Mouse (Mus musculus) limb, embryonic 12.5 days (tissue): ENCODE results near the gene Sike1. TPM values are rescaled to one million over a fixed set of nuclear protein-coding genes. Genes with fewer than 3 reads are reported as not detected.

Source experiments
- ATAC-seq: fragments of 200-750 bp; cut with Nextera tagmentation; 2 replicates; pipeline ENCODE4 v1.8.0; 2017; ENCODE audit warnings: low read depth, moderate TSS enrichment; ENCODE audit not compliant: insufficient number of reproducible peaks, insufficient read depth, low FRiP score, low TSS enrichment
- H3K27ac ChIP-seq: fragments of 300-500 bp; sonication (generic); 2 replicates; pipeline ENCODE4 v1.5.1; 2016; ENCODE audit warnings: mild to moderate bottlenecking, moderate library complexity
- H3K27me3 ChIP-seq: fragments of 300-500 bp; sonication (generic); 2 replicates; pipeline ENCODE4 v1.6.1; 2016; ENCODE audit warnings: mild to moderate bottlenecking, moderate library complexity
- H3K36me3 ChIP-seq: fragments of 300-500 bp; sonication (generic); 2 replicates; pipeline ENCODE4 v1.6.1; 2016; ENCODE audit warnings: mild to moderate bottlenecking, moderate library complexity
- H3K4me1 ChIP-seq: fragments of 300-500 bp; sonication (generic); replicated peaks from 2 replicates; pipeline ENCODE4 v1.6.1; 2016
- H3K4me2 ChIP-seq: fragments of 300-500 bp; sonication (generic); 2 replicates; pipeline ENCODE4 v1.6.1; 2016; ENCODE audit warnings: mild to moderate bottlenecking, moderate library complexity
- H3K4me3 ChIP-seq: fragments of 300-500 bp; sonication (generic); replicated peaks from 2 replicates; pipeline ENCODE4 v1.5.1; 2016; ENCODE audit warnings: mild to moderate bottlenecking
- H3K9ac ChIP-seq: fragments of 300-500 bp; sonication (generic); replicated peaks from 2 replicates; pipeline ENCODE4 v1.6.1; 2016; ENCODE audit warnings: mild to moderate bottlenecking, moderate library complexity
- H3K9me3 ChIP-seq: fragments of 300-500 bp; sonication (generic); 2 replicates; pipeline ENCODE4 v1.6.1; 2016; ENCODE audit warnings: mild to moderate bottlenecking, moderate library complexity
- WGBS: fragments of 180-500 bp; shearing (Covaris S2); methylation state at CpG from one replicate; pipeline ENCODE4 v1.1.7; 2016; 5-methylcytosine and 5-hydroxymethylcytosine counted together
- polyA plus RNA-seq: library from polyadenylated mRNA; unstranded; fragments of >200 nt; fragmentation: Nextera tagmentation; extraction: Ambion mirVana; gene quantifications from 2 replicates; pipeline ENCODE4 v1.2.1, GENCODE M21; 2016

Sike1 gene
- polyA plus RNA-seq, 1 experiment from 2014 or later = 48.2 TPM

GRCm38 (mm10) chr3:102980349-102980736 is 15.2 kb upstream of the Sike1 start:
- Histone ChIP-seq H3K36me3 (no peaks in the 10 kb centered on the region), H3K4me3 (no peak overlapping the region), H3K4me2 (no peak overlapping the region), H3K9me3 (no peaks in the 10 kb centered on the region), H3K27ac (no peak overlapping the region), H3K4me1 (no peaks in the 10 kb centered on the region), H3K27me3 (no peaks in the 10 kb centered on the region), H3K9ac (no peak overlapping the region)
- ATAC-seq = no peak
- 67% methylated on average over 3 of the region's 3 CpGs for WGBS

DNA sequence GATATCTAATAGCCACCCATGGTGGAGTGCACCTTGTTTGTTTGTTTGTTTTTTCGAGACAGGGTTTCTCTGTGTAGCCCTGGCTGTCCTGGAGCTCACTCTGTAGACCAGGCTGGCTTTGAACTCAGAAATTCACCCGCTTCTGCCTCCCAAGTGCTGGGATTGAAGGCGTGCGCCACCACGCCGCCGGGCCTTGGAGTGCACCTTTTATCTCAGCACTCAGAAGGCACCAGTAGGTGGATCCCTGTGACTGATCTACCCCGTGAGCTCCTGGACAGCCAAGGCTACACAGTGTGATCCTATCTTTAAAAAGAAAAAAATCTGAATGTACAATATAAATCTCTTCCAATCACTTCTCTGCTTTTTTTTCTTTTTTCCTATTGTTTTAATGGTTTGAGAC is 4.5 kb upstream of the Sike1 start:
- 71% methylated on average over 8 of the region's 8 CpGs for WGBS

DNA sequence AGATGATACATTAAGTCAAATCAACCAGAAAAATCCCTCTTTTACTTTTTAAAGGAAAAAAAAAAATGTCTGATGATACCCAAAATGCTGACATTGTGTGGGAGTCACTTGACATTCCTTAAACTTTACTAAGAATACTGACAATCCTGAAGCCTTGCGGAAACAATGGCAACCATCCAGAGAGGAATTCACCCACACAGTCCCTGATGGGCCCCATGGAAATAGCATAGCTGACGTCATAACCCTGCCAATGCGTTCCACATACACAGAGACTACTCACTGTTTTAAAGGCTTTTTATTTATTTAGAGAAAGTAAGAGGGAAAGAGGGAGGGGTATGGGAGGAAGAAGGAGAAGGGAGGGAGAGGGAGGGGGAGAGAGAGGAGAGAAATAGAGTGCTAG is 2.6 kb upstream of the Sike1 start:
- WGBS = 65% methylated on average over 3 of the region's 3 CpGs

More for the DNA sequence above, 4.5 kb upstream of the Sike1 start:
- Histone ChIP-seq H3K4me2 (no peak overlapping the region), H3K9ac (no peak overlapping the region), H3K27me3 (no peaks in the 10 kb centered on the region; the same call in 1 of the 2 replicates), H3K27ac (no peak overlapping the region), H3K36me3 (no peaks in the 10 kb centered on the region), H3K9me3 (no peaks in the 10 kb centered on the region), H3K4me3 (no peak overlapping the region), H3K4me1 (no peaks in the 10 kb centered on the region)
- no peak for ATAC-seq

DNA sequence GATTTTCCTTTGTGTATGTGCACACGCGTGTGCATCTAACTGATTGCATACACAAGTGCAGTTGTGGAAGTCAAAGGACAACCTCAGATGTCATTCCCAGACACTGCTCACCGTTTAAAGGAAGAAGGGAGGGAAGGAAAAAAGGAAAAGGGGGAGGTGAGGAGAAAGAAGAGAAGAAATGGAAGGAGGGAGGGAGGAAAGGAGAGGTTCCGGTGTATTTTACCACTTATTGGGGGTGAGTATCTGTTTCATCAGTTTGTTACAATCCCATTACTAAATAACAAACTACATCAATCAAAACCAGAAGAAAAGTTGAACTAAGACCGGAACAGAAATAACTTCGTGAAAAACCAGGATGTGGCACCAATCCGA is 289 bp upstream of the Sike1 start:
- ATAC-seq = peak; percentile 20; the same call in 1 of the 2 replicates
- Histone ChIP-seq H3K4me1 (peaks cover 14% of the 10 kb centered on the region), H3K4me3 (peak overlapping the region; percentile 76), H3K27ac (peak overlapping the region; percentile 90; the same call in 1 of the 2 replicates), H3K27me3 (no peaks in the 10 kb centered on the region; the same call in 1 of the 2 replicates), H3K36me3 (peaks cover 22% of the 10 kb centered on the region), H3K9ac (no peak overlapping the region), H3K4me2 (peak overlapping the region; percentile 68), H3K9me3 (0 out of 2 replicates have a peak, but pooled peaks cover under 1% of the 10 kb centered on the region)
- WGBS = 53% methylated on average over 7 of the region's 7 CpGs

More for the DNA sequence above, 2.6 kb upstream of the Sike1 start:
- Histone ChIP-seq H3K9me3 (no peaks in the 10 kb centered on the region), H3K4me2 (no peak overlapping the region), H3K4me1 (peaks cover 14% of the 10 kb centered on the region), H3K9ac (no peak overlapping the region), H3K27ac (no peak overlapping the region), H3K27me3 (no peaks in the 10 kb centered on the region; the same call in 1 of the 2 replicates), H3K4me3 (no peak overlapping the region), H3K36me3 (no peaks in the 10 kb centered on the region)
- ATAC-seq = no peak

DNA sequence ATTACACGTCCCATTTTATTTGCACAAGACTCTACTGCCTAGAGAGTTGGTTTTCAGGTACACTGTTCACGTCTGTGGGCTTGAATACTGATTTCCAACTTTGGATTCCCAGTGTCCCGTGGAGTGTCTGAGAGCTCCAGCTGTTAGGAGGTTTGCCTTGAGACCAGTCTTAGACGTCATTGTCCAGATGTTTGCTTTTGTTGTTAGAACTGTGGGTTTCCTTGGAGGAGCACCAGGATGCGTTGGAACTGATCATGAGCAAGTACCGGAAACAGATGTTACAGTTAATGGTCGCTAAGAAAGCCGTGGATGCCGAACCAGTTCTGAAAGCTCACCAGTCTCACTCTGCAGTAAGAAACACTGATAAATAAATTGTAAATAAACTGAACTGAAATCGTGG is 1.5 kb downstream of the Sike1 start:
- Histone ChIP-seq H3K9me3 (0 out of 2 replicates have a peak, but pooled peaks cover 4% of the 10 kb centered on the region), H3K27me3 (no peaks in the 10 kb centered on the region; the same call in 1 of the 2 replicates), H3K36me3 (peaks cover 38% of the 10 kb centered on the region), H3K9ac (no peak overlapping the region), H3K4me1 (peaks cover 14% of the 10 kb centered on the region), H3K4me3 (no peak overlapping the region), H3K4me2 (no peak overlapping the region), H3K27ac (no peak overlapping the region)
- 67% methylated on average over 10 of the region's 10 CpGs for WGBS
- ATAC-seq = no peak

DNA sequence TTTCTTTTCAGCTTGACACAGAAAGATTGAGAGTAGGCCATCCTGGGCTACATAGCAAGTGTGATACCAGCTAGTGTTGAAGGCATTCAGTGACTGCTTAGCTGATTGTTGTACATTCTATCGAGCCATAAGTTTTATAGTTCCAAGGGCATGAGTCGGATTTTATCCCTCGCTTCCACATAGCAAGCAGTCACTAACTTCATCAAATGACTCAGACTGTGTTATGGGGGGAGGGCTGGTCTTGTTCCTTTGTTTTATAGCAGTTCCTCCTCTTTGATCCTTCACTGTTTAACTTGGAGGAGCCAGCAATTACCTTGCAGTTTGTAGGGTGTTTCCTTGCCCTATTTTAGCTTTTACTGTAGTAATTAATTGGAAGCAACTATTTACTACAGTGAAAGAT is 2.1 kb downstream of the Sike1 start:
- H3K27me3 ChIP-seq = no peaks in the 10 kb centered on the region; the same call in 1 of the 2 replicates
- H3K9ac ChIP-seq = no peak overlapping the region
- no peak overlapping the region for H3K27ac ChIP-seq
- H3K4me2 ChIP-seq = no peak overlapping the region
- no peak overlapping the region for H3K4me3 ChIP-seq
- H3K9me3 ChIP-seq = 0 out of 2 replicates have a peak, but pooled peaks cover 4% of the 10 kb centered on the region
- 62% methylated on average over 3 of the region's 3 CpGs for WGBS
- peaks cover 14% of the 10 kb centered on the region for H3K4me1 ChIP-seq
- H3K36me3 ChIP-seq = peaks cover 44% of the 10 kb centered on the region
- ATAC-seq = no peak

DNA sequence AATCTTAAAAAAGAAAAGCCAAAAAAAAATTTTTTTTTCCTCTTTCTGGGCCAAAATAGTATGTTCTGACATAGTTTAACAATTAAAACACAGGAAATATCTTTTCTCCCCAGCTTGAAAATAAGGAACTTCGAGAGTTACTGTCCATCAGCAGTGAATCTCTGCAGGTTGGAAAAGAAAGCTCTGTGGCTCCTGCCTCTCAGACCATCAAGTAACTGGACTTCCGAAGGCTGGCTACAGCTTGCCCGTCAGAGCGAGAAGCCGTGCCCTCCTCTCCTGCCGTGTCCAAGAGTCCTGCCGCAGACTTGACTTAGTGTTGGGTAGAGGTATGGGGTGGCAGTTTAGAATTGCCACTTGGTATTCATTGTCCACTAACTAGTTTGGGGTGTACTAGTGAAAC is 6.1 kb downstream of the Sike1 start:
- 97% methylated on average over 7 of the region's 7 CpGs for WGBS
- ATAC-seq = no peak
- H3K36me3 ChIP-seq = peaks cover 67% of the 10 kb centered on the region

GRCm38 (mm10) chr3:103017350-103017749 is 21.8 kb downstream of the Sike1 start:
- Histone ChIP-seq H3K36me3 (no peaks in the 10 kb centered on the region), H3K27ac (no peak overlapping the region), H3K4me3 (no peak overlapping the region), H3K9ac (no peak overlapping the region), H3K4me1 (peaks cover 11% of the 10 kb centered on the region), H3K4me2 (no peak overlapping the region), H3K9me3 (no peaks in the 10 kb centered on the region), H3K27me3 (no peaks in the 10 kb centered on the region)
- 65% methylated on average over 2 of the region's 2 CpGs for WGBS
- no peak for ATAC-seq

More for the DNA sequence above, 6.1 kb downstream of the Sike1 start:
- no peak overlapping the region for H3K9ac ChIP-seq
- H3K4me2 ChIP-seq = no peak overlapping the region
- no peak overlapping the region for H3K4me3 ChIP-seq
- H3K9me3 ChIP-seq = 0 out of 2 replicates have a peak, but pooled peaks cover 4% of the 10 kb centered on the region
- peaks cover 9% of the 10 kb centered on the region for H3K4me1 ChIP-seq
- H3K27me3 ChIP-seq = no peaks in the 10 kb centered on the region
- no peak overlapping the region for H3K27ac ChIP-seq

- no peak overlapping the region for H3K4me3 ChIP-seq
- peaks cover 18% of the 10 kb centered on the region for H3K4me1 ChIP-seq
- no peaks in the 10 kb centered on the region for H3K9me3 ChIP-seq
- no peak overlapping the region for H3K9ac ChIP-seq
- no peaks in the 10 kb centered on the region for H3K27me3 ChIP-seq
- peak overlapping the region; percentile 97 for H3K27ac ChIP-seq
- ATAC-seq = no peak
- peak overlapping the region; percentile 76 for H3K4me2 ChIP-seq
- WGBS = 88% methylated on average over 2 of the region's 2 CpGs
- H3K36me3 ChIP-seq = no peaks in the 10 kb centered on the region
Observed at GRCm38 (mm10) chr3:103019462-103019861, 24.0 kb downstream of the Sike1 start.

DNA sequence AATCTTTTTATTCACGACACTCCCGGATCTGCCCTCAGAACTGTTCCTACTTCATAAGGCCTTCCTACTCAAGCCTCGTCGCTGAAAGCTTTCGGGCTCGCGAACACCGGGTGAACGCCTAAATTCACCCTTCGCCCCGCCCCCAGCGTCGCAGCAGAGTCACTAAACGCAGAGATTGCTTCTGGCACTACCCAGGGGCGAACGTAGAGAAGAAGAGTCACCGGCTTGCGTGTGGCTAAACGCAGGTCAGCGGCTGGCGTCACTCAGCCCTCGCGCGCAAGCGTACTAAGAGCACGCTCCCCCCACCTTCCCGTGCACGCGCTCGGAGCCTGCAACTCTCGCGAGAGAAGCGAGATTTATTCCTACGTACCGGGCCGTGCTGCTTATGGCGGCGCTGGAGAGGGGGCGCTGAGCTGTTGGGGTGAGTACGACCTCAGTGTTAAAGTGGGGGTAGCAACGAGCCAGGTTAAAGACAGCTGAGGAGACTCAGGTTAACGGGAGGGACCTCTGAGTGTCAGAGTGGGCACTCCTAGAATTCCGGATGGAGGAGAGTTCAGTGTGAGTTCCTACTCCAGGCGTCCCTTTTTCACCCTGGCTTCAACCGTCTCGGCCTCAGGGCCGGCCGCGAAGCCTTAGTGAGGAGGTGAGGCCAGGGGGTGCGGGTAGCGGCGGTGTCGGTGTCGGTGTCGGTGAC is 24.9 kb downstream of the Sike1 start, which contains the start of gene Csde1:
Csde1 (plus strand) TSS at position 178 of the 694 bp plus-strand sequence.
- H3K4me3 ChIP-seq = peak within 1 kb of the TSS; percentile 85
- peak within 1 kb of the TSS; percentile 76 for H3K4me2 ChIP-seq
- H3K4me1 ChIP-seq = peaks cover 18% of the 10 kb centered on the region
- peak within 1 kb of the TSS; percentile 94 for H3K9ac ChIP-seq
- H3K27ac ChIP-seq = peak within 1 kb of the TSS; percentile 97
- peaks cover 4% of the 10 kb centered on the region; the same call in 1 of the 2 replicates for H3K36me3 ChIP-seq
- WGBS = under 1% methylated on average over 55 of the region's 55 CpGs
- H3K27me3 ChIP-seq = no peaks in the 10 kb centered on the region
- no peaks in the 10 kb centered on the region for H3K9me3 ChIP-seq
- peak; percentile 92 for ATAC-seq

DNA sequence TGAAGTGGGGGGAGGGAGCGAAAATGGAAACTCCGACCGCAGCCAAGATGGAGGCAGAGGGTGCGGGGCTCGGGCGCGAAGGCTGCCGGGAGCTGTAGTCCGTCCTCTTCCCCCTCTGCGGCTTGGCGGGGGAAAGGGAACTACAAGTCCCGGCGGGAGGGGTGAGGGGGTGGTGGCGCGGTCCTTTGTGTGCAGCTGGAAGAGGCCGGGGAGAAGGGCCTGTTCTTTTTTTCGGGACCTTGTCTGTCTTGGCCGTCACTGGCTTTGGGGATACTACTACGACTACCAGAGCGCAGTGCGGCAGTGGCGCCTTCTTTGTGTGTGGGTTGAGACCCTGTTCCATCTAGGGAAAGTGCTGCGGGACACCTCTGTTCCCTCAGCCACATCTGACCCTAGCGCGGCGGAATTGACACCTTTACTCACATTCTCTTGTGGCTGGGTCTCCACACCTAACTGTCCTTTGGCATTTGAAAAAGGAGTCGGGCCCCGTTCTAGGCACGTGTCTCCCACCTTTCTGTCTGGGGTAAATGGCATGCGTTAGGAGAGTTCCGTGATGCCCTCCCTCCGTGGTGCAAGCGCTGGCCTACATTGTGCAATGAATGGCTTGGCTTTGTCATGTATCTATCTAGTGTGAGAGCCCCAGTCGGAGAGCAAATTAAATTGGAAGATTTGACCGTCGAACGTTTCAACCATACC is 25.6 kb downstream of the Sike1 start:
- Histone ChIP-seq H3K9ac (peak overlapping the region; percentile 94), H3K4me3 (peak overlapping the region; percentile 85), H3K4me2 (peak overlapping the region; percentile 76), H3K9me3 (no peaks in the 10 kb centered on the region), H3K27ac (peak overlapping the region; percentile 97), H3K36me3 (peaks cover 7% of the 10 kb centered on the region; the same call in 1 of the 2 replicates), H3K27me3 (no peaks in the 10 kb centered on the region), H3K4me1 (peaks cover 18% of the 10 kb centered on the region)
- peak; percentile 94 for ATAC-seq
- WGBS = under 1% methylated on average over 36 of the region's 37 CpGs
